Mouse (Mus musculus): ENCODE data around the gene Arhgef6.

DNA sequence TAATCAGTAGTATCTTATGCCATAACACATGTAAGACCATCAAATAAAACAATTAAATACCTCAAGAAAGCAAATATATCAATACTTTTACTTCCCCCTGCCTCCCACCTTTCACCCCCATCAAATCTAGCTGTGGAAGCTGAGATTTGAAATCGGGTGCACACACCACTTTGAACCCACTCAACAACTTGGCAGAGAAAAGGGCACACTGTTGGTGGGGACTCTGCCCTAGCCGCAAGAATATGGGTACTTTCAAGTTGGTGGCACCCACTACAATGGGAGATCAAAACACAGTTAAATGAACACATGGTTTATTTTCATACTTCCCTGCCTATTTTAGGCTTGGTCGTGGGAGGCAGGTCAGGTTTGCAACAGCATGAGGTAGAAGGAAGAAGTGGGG, 116.6 kb downstream of the Arhgef6 start:
- TF ChIP-seq EP300 (optimal IDR thresholded peaks at IDR 0.05) (no peak), CTCF (IDR thresholded peaks at IDR 0.05; ENCODE audit: low read depth) (no peak)
